8 mouse cellular contexts compared by ENCODE assay signal in genomic region chr10:42680582-42681001, GRCm38 (mm10).
DNase-seq lines count a peak whose midpoint lies in the region; ATAC-seq and TF ChIP-seq lines count a peak whose summit lies in the region.

No protein-coding gene starts in this region.

- H3K9ac ChIP-seq in lung, postnatal 0 days (replicated peaks; ENCODE audit: low read depth): no peak overlapping the region
- H3K9ac ChIP-seq in neural tube, embryonic 15.5 days (replicated peaks): no peak overlapping the region

- peaks cover 6% of the 10 kb centered on the region; the same call in 1 of the 2 replicates for H3K4me1 ChIP-seq in lung, postnatal 0 days (ENCODE audit: insufficient read depth, low read depth, low read length)
- H3K4me1 ChIP-seq in limb, embryonic 10.5 days: peaks cover 22% of the 10 kb centered on the region
- H3K4me1 ChIP-seq in neural tube, embryonic 15.5 days: peaks cover 20% of the 10 kb centered on the region

- no peak for TF ChIP-seq CTCF in lung, postnatal 0 days (IDR thresholded peaks at IDR 0.05)

- H3K4me3 ChIP-seq in lung, postnatal 0 days (ENCODE audit: low read depth, low read length): no peak overlapping the region
- 0 out of 2 replicates have a peak overlapping the region, but pooled peaks have one; percentile 10 for H3K4me3 ChIP-seq in limb, embryonic 10.5 days
- H3K4me3 ChIP-seq in neural tube, embryonic 15.5 days (replicated peaks): no peak overlapping the region

- DNase-seq in lung, postnatal 0 days (ENCODE audit: low spot score): peak; percentile 24
- no peak for DNase-seq in lung, adult 18-20 months
- DNase-seq in embryo, embryonic 11 days: peak; percentile 13
- DNase-seq in limb, embryonic 10.5 days (ENCODE audit: low spot score): no peak
- DNase-seq in urinary bladder, adult 18-20 months (ENCODE audit: low spot score in 2 of 2): no peak
- DNase-seq in left cerebral cortex, adult 11 months (ENCODE audit: low spot score): no peak
- DNase-seq in left cerebral cortex, postnatal 14 days (ENCODE audit: low spot score in 2 of 2): no peak

- intact Hi-C loops in left cerebral cortex, postnatal 14 days (cut with DNase I): no loop called here

- no peaks in the 10 kb centered on the region for H3K9me3 ChIP-seq in lung, postnatal 0 days (ENCODE audit: low read length)
- no peaks in the 10 kb centered on the region for H3K9me3 ChIP-seq in limb, embryonic 10.5 days (replicated peaks)
- H3K9me3 ChIP-seq in neural tube, embryonic 15.5 days (replicated peaks): no peaks in the 10 kb centered on the region

- no peak overlapping the region for H3K4me2 ChIP-seq in lung, postnatal 0 days (replicated peaks; ENCODE audit: low read depth, low read length)
- H3K4me2 ChIP-seq in neural tube, embryonic 15.5 days: peak overlapping the region; percentile 76

- ATAC-seq in lung, postnatal 0 days: no peak
- ATAC-seq in neural tube, embryonic 15.5 days (ENCODE audit: low FRiP score): no peak

- TF ChIP-seq EP300 in lung, postnatal 0 days (IDR thresholded peaks at IDR 0.05): no peak

- WGBS in lung, postnatal 0 days: 17% methylated on average over 6 of the region's 6 CpGs
- WGBS in limb, embryonic 10.5 days: 9% methylated on average over 6 of the region's 6 CpGs
- WGBS in neural tube, embryonic 15.5 days: 11% methylated on average over 6 of the region's 6 CpGs

- H3K27me3 ChIP-seq in lung, postnatal 0 days (replicated peaks; ENCODE audit: insufficient read depth, low read length): no peaks in the 10 kb centered on the region
- peaks cover 21% of the 10 kb centered on the region for H3K27me3 ChIP-seq in limb, embryonic 10.5 days (ENCODE audit: low read depth, poor library complexity, severe bottlenecking)
- no peaks in the 10 kb centered on the region for H3K27me3 ChIP-seq in neural tube, embryonic 15.5 days (replicated peaks)

- 0 out of 2 replicates have a peak, but pooled peaks cover 4% of the 10 kb centered on the region for H3K36me3 ChIP-seq in lung, postnatal 0 days (ENCODE audit: insufficient read depth, low read length)
- H3K36me3 ChIP-seq in limb, embryonic 10.5 days: no peaks in the 10 kb centered on the region
- peaks cover 8% of the 10 kb centered on the region for H3K36me3 ChIP-seq in neural tube, embryonic 15.5 days

- no peak overlapping the region for H3K27ac ChIP-seq in lung, postnatal 0 days (ENCODE audit: low read length)
- no peak overlapping the region for H3K27ac ChIP-seq in limb, embryonic 10.5 days
- H3K27ac ChIP-seq in neural tube, embryonic 15.5 days (replicated peaks): no peak overlapping the region

Comparison
In these comparisons a context has a peak if more than half of its experiments do, and no peak if none do; other contexts are left out.
1. DNase-seq: peak in lung, postnatal 0 days (single experiment) and embryo, embryonic 11 days (single experiment); none in lung, adult 18-20 months (0 of 2), limb, embryonic 10.5 days (single experiment), urinary bladder, adult 18-20 months (0 of 2), left cerebral cortex, adult 11 months (single experiment) and left cerebral cortex, postnatal 14 days (0 of 2).